Mouse (Mus musculus) lung, embryonic 16.5 days (tissue): ENCODE measurements at regions not wholly inside any gene's neighbourhood (a gene's known extent, or its start where the extent isn't known, plus 50 kb on each side); places are given as distances from the start of the nearest gene placed in this dataset.

Source experiments
- ATAC-seq: fragments of 200-750 bp; cut with Nextera tagmentation; 2 replicates; pipeline ENCODE4 v1.8.0; 2017; ENCODE audit warnings: low read depth, mild to moderate bottlenecking, moderate library complexity
- H3K27ac ChIP-seq: fragments of 300-500 bp; sonication (generic); 2 replicates; pipeline ENCODE4 v1.5.1; 2014; ENCODE audit warnings: mild to moderate bottlenecking, control low read depth, low read length
- H3K27me3 ChIP-seq: fragments of 300-500 bp; sonication (generic); 2 replicates; pipeline ENCODE4 v1.6.1; 2014; ENCODE audit warnings: low read depth, low read length, mixed read lengths; ENCODE audit not compliant: control insufficient read depth, insufficient read depth
- H3K36me3 ChIP-seq: fragments of 300-500 bp; sonication (generic); 2 replicates; pipeline ENCODE4 v1.6.1; 2014; ENCODE audit warnings: low read length; ENCODE audit not compliant: control insufficient read depth, insufficient read depth
- H3K4me1 ChIP-seq: fragments of 300-500 bp; sonication (generic); replicated peaks from 2 replicates; pipeline ENCODE4 v1.6.1; 2014; ENCODE audit warnings: low read length, mixed read lengths; ENCODE audit not compliant: control insufficient read depth, insufficient read depth
- H3K4me2 ChIP-seq: fragments of 300-500 bp; sonication (generic); 2 replicates; pipeline ENCODE4 v1.6.1; 2014; ENCODE audit warnings: low read depth, low read length, control low read depth
- H3K4me3 ChIP-seq: fragments of 300-500 bp; sonication (generic); 2 replicates; pipeline ENCODE4 v1.5.1; 2014; ENCODE audit warnings: mild to moderate bottlenecking, low read length, control low read depth
- H3K9ac ChIP-seq: fragments of 300-500 bp; sonication (generic); 2 replicates; pipeline ENCODE4 v1.6.1; 2014; ENCODE audit warnings: low read length, control low read depth
- H3K9me3 ChIP-seq: fragments of 300-500 bp; sonication (generic); 2 replicates; pipeline ENCODE4 v1.6.1; 2016; ENCODE audit warnings: low read length; ENCODE audit not compliant: control insufficient read depth
- WGBS: fragments of 180-500 bp; shearing (Covaris S2); extraction: QIAGEN DNeasy Blood & Tissue Kit; methylation state at CpG from one replicate; pipeline ENCODE4 v1.1.7; 2014; 5-methylcytosine and 5-hydroxymethylcytosine counted together

DNA sequence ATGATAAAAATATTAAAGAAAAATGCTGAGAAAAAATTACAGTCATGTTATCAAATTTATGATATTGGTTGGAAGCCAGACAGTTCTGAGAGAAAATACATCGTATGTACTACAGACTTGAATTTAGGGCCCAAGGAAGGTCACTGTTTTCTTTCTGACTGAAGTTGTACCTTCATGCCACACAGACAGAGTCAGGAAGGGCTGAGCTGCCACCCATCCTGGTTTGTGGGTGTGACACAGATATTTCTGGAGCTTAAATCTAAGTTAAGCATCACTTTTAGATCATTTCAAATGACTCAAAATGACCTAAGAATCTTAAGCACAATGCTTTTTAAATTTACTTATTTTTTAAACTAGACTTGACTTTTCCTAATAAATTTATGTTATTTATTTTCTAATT, 331.8 kb downstream of the Gja1 start:
- no peak overlapping the region for H3K4me2 ChIP-seq
- WGBS: 50% methylated on average over 1 of the region's 1 CpGs

DNA sequence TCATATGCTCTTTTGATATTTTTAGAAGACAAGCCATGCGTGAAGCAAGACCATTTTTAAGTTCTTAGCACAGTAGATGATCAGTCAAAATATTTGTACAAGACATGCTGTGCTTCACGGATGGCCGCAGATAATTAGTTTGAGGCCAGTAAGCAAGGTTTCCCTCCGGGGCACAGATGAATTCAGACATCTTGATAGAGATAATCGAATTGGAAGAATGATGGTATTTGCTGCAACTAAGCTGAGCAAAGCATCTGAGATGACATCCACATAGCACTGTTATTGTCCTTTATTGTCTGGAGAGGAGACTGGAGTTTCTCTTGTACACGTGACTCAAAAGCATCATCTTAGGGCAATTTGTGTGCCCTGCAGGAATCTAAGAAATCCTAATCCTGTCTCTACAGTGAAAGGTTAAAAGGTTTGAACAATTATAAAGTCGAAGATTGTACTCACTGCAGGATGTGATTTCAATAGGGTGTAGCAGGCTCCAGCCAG, 335.5 kb downstream of the Gja1 start:
- Histone ChIP-seq H3K9me3 (no peaks in the 10 kb centered on the region), H3K4me1 (no peaks in the 10 kb centered on the region), H3K36me3 (no peaks in the 10 kb centered on the region), H3K27me3 (no peaks in the 10 kb centered on the region), H3K4me3 (no peak overlapping the region), H3K27ac (no peak overlapping the region), H3K9ac (no peak overlapping the region), H3K4me2 (no peak overlapping the region)
- no peak for ATAC-seq
- 59% methylated on average over 7 of the region's 7 CpGs for WGBS

More for the DNA sequence above, 331.8 kb downstream of the Gja1 start:
- Histone ChIP-seq H3K27ac (no peak overlapping the region), H3K9me3 (no peaks in the 10 kb centered on the region), H3K4me1 (no peaks in the 10 kb centered on the region), H3K4me3 (no peak overlapping the region), H3K9ac (no peak overlapping the region), H3K27me3 (no peaks in the 10 kb centered on the region), H3K36me3 (no peaks in the 10 kb centered on the region)
- no peak for ATAC-seq

DNA sequence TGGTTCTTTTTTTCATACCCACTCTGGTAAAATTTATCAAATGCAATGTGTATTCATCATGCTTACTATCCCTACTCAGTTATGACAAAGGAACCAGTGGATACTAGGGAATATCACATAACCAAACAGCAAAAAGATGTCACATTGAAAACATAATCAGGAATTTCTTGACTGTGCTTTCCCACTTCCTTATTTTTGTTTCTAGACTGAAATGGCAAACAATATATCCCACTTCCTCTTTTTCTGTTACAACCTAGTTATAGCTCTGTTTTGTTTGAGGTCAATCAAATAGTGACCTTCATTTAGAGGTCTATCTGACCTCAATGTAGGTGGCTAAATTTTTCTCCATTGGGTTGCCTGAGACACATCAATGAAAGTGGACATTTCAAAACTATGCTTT, 359.9 kb downstream of the Gja1 start:
- Histone ChIP-seq H3K4me2 (no peak overlapping the region), H3K4me3 (no peak overlapping the region), H3K27me3 (no peaks in the 10 kb centered on the region), H3K9me3 (no peaks in the 10 kb centered on the region), H3K36me3 (no peaks in the 10 kb centered on the region), H3K27ac (no peak overlapping the region), H3K4me1 (no peaks in the 10 kb centered on the region), H3K9ac (no peak overlapping the region)
- no peak for ATAC-seq

DNA sequence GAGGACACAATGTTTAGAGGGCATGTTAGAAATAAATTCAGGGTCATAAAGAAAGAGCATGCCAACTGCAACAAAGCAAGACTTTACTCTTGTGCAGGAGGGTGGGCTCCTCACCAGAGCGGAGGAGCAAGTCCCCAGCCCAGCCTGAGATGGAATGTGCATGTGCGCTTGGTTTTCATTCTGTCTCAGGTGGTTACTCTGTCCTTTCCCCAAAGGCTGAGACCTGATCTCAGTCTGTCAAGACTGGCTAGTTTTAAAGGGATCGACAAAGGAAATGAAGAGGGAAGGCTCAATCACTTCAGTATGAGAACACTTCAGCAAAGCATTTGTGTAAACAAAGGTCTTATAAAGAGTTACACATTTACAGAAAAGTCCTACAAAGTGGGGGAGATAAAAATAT, 362.5 kb downstream of the Gja1 start:
- H3K9ac ChIP-seq: no peak overlapping the region
- H3K27ac ChIP-seq: peak overlapping the region; percentile 46
- H3K27me3 ChIP-seq: no peaks in the 10 kb centered on the region
- no peaks in the 10 kb centered on the region for H3K4me1 ChIP-seq
- H3K9me3 ChIP-seq: no peaks in the 10 kb centered on the region
- WGBS: 50% methylated on average over 3 of the region's 3 CpGs
- H3K4me3 ChIP-seq: no peak overlapping the region
- no peaks in the 10 kb centered on the region for H3K36me3 ChIP-seq
- peak; percentile 78 for ATAC-seq
- peak overlapping the region; percentile 25; the same call in 1 of the 2 replicates for H3K4me2 ChIP-seq

DNA sequence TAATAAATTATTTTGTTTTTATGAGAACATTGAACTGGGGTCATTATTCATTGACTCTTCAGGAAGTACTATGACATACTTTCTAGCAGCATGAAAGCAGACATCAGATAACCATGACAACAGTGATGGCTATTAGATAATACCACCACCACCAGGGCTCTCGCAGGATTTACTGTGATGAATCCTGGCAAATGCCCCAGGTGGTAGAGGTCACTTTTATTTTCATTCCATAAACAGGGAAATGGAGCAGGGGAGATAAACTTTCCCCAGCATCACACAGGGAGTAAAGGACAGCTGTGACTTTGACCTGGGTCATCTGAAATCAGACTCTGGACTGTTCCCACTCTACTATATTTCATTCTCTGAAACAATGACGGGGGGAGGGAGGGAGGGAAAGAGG, 375.0 kb downstream of the Gja1 start:
- Histone ChIP-seq H3K9me3 (no peaks in the 10 kb centered on the region), H3K27me3 (no peaks in the 10 kb centered on the region), H3K36me3 (no peaks in the 10 kb centered on the region), H3K9ac (no peak overlapping the region), H3K4me2 (no peak overlapping the region), H3K4me1 (no peaks in the 10 kb centered on the region), H3K27ac (no peak overlapping the region), H3K4me3 (no peak overlapping the region)
- ATAC-seq: no peak
- WGBS: 23% methylated on average over 1 of the region's 2 CpGs

DNA sequence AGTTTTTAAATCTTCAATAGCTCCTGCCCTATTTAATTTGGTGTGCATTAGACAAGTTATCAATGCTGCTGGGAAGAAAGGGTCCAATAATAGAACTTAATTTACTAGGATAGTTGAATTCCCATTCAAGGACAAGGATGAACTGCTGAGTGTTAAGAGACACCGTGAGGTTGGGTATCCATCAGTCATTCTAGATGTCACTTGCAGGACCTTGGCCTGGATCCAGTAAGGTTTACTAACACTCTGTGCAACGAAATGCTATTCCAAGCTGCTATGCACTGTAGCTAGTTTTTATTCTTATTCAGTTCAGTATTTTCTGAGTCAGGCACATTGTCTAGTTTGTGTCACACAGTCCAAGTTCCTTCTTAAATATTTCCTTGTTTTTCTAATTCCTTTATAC, 376.4 kb downstream of the Gja1 start:
- no peak overlapping the region for H3K9ac ChIP-seq
- no peak overlapping the region for H3K27ac ChIP-seq
- no peak for ATAC-seq
- H3K27me3 ChIP-seq: no peaks in the 10 kb centered on the region
- 36% methylated on average over 2 of the region's 2 CpGs for WGBS
- no peaks in the 10 kb centered on the region for H3K4me1 ChIP-seq
- no peaks in the 10 kb centered on the region for H3K36me3 ChIP-seq
- no peak overlapping the region for H3K4me3 ChIP-seq
- H3K4me2 ChIP-seq: no peak overlapping the region
- no peaks in the 10 kb centered on the region for H3K9me3 ChIP-seq

DNA sequence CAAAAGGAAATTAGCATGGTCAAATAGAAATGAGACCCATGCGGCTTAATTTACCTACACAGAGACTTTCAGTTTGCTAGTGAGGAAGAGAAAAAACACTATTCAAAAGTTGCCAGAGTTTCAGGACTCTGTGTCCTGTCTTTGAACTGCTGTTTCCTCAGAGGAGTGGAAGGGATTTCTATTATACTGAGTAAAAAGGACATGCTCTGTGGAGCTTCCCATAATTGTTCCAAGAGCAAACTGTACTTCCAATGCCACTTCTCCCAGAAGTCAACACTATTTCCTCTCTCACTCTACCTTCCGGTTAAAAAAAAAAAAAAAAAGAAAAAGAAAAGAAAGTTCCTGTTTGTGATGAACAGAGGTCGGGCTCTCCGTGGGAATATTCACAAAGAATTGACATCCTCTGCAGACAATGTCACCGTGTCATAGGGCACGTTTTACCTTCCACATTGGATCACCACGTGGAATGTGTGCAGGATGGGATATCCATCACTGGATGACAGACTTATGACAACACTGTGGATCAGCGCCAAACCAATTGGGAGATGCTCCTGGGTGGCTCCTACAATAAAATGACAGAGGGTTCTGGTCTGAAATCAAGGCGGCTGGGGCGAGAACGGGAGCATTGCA, 377.5 kb downstream of the Gja1 start:
- H3K27ac ChIP-seq: no peak overlapping the region
- H3K4me1 ChIP-seq: no peaks in the 10 kb centered on the region
- WGBS: 58% methylated on average over 11 of the region's 11 CpGs
- H3K27me3 ChIP-seq: no peaks in the 10 kb centered on the region
- H3K9me3 ChIP-seq: no peaks in the 10 kb centered on the region
- no peak for ATAC-seq
- H3K4me2 ChIP-seq: no peak overlapping the region
- H3K4me3 ChIP-seq: no peak overlapping the region
- no peaks in the 10 kb centered on the region for H3K36me3 ChIP-seq
- H3K9ac ChIP-seq: no peak overlapping the region

DNA sequence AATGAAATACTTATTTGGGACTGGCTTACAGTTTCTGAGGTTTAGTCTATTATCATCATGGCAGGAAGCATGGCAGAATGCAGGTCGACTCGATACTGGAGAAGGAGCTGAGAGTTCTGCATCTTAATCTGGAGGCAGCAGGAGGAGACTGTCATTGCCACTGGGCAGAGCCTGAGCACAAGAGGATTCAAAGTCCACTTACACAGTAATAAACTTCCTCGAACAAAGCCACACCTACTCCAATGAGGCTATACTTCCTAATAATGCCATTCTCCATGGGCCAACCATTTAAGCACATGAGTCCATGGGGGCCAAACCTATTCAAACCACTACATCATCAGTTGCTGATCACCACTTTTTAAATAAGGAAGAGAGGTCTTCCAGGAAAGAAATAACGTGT, 393.5 kb downstream of the Gja1 start:
- H3K4me2 ChIP-seq: no peak overlapping the region
- no peak for ATAC-seq
- H3K4me3 ChIP-seq: no peak overlapping the region
- no peak overlapping the region for H3K27ac ChIP-seq
- H3K27me3 ChIP-seq: no peaks in the 10 kb centered on the region
- H3K4me1 ChIP-seq: no peaks in the 10 kb centered on the region
- 90% methylated on average over 4 of the region's 4 CpGs for WGBS
- H3K9ac ChIP-seq: no peak overlapping the region
- no peaks in the 10 kb centered on the region for H3K9me3 ChIP-seq
- no peaks in the 10 kb centered on the region for H3K36me3 ChIP-seq

DNA sequence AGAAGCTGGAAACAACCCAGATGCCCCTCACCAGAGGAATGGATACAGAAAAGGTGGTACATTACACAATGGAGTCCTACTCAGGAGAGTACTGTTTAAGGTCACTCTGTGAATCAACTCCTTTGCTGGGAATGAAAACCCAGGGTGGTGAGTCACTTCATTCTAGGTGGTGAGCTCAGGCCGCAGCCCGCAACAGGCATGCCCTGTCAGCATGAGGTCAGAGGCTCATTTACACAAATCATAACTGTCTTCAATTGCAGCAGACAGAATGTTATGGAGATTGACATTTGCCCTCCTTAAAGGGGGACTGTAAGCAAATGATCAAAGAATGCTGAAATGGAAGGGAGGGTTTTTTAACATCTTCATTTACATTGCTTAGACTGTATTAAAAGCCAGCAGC, 405.1 kb downstream of the Gja1 start:
- Histone ChIP-seq H3K27me3 (no peaks in the 10 kb centered on the region), H3K4me2 (no peak overlapping the region), H3K27ac (no peak overlapping the region), H3K9me3 (no peaks in the 10 kb centered on the region), H3K36me3 (no peaks in the 10 kb centered on the region), H3K9ac (no peak overlapping the region), H3K4me3 (no peak overlapping the region), H3K4me1 (peaks cover 3% of the 10 kb centered on the region; the same call in 1 of the 2 replicates)
- ATAC-seq: no peak
- WGBS: 66% methylated on average over 2 of the region's 2 CpGs

DNA sequence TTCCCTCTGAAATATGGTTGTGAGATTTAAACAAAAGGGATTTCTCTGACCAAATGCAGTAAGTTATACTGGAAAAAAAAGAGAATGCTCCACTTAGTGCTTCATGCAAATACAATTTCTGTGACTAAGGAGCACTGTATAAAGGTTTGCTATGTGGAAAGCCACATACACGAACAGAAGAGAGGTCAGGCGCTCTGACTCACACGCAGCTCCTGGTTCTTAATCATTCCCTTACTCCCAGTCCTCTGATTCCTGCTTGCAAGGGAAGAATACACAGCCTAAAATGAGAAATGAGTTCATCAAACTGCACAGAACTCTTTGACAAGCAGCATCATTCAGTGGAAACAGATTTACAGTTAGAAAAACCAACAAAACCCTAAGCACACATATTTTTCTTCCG, 406.8 kb downstream of the Gja1 start:
- WGBS: 71% methylated on average over 4 of the region's 4 CpGs
- no peak for ATAC-seq
- H3K9me3 ChIP-seq: no peaks in the 10 kb centered on the region

More for the DNA sequence above, 406.8 kb downstream of the Gja1 start:
- H3K4me3 ChIP-seq: no peak overlapping the region
- H3K4me1 ChIP-seq: peaks cover 3% of the 10 kb centered on the region; the same call in 1 of the 2 replicates
- H3K27ac ChIP-seq: no peak overlapping the region
- no peak overlapping the region for H3K9ac ChIP-seq
- H3K4me2 ChIP-seq: no peak overlapping the region
- H3K27me3 ChIP-seq: no peaks in the 10 kb centered on the region
- H3K36me3 ChIP-seq: no peaks in the 10 kb centered on the region
